Mouse (Mus musculus): Measurements from ENCODE around the gene Cdc20b. TPM values are rescaled to one million over a fixed set of nuclear protein-coding genes. Genes with fewer than 3 reads are reported as not detected.
A peak's percentile ranks its signal among the peaks of the same experiment; 100 is the strongest.

The Cdc20b gene
- polyA plus RNA-seq, 1 experiment, result not detected

GRCm38 (mm10) chr13:113031351-113031750, 3.6 kb upstream of the Cdc20b start:
- Histone ChIP-seq H3K4me1 (ENCODE audit: control insufficient read depth, insufficient read depth, insufficient read length, low read length) (peaks cover 7% of the 10 kb centered on the region), H3K36me3 (ENCODE audit: control insufficient read depth, insufficient read depth, low read length) (no peaks in the 10 kb centered on the region), H3K27me3 (ENCODE audit: control insufficient read depth, insufficient read depth, low read length) (peaks cover 34% of the 10 kb centered on the region), H3K27ac (ENCODE audit: insufficient read depth, low read depth, low read length) (no peak overlapping the region), H3K4me3 (ENCODE audit: low read depth, low read length) (no peak overlapping the region)
- TF ChIP-seq POLR2A (IDR thresholded peaks at IDR 0.05; ENCODE audit: low read depth, low read length) (no peak), CTCF (IDR thresholded peaks at IDR 0.05; ENCODE audit: extremely low read depth, insufficient read length, insufficient replicate concordance, low read depth, low read length) (no peak)
- 3% methylated on average over 7 of the region's 7 CpGs for WGBS

DNA sequence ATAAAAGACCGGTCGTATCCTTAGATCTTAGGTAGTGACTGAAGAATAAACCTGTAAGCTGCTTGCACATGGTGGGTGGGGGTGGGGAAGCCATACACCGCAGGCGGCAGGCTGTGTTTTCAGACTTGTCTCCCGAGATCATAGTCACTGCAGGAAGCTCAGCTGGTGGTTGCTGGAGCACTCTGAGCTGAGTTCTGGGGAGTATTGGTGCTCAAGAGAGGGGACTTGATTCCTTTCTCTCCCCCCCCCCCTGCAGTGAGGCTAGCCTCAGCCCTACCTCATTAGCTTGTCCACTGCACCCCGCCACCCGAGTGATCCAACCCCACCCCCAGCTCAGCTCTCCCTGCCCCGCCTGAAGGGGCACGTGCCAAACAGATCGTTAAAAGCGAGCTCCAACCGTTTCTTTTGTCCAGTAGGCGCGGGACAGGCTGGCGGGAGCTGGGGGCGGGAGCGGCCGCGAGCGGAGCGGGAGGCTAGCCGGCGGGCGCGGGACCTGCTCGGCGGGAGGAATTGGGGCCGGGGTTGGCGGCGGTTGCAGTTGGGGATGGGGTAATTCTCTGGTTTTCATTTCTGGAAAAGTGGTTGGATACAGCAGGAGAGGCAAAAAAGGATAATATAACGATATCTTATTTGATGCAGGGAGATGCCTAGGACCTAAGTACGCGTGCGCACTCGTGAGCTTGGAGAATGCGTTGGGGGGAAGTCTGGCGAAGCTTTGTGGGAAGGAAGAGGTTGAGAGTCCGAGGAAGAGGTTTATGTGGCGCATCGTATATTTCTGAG, 2.9 kb upstream of the Cdc20b start:
- TF ChIP-seq POLR2A (IDR thresholded peaks at IDR 0.05; ENCODE audit: low read depth, low read length) (no peak), CTCF (IDR thresholded peaks at IDR 0.05; ENCODE audit: extremely low read depth, insufficient read length, insufficient replicate concordance, low read depth, low read length) (no peak)
- Histone ChIP-seq H3K4me3 (ENCODE audit: low read depth, low read length) (peak overlapping the region; percentile 57), H3K27ac (ENCODE audit: insufficient read depth, low read depth, low read length) (no peak overlapping the region), H3K27me3 (ENCODE audit: control insufficient read depth, insufficient read depth, low read length) (peaks cover 34% of the 10 kb centered on the region), H3K36me3 (ENCODE audit: control insufficient read depth, insufficient read depth, low read length) (no peaks in the 10 kb centered on the region), H3K4me1 (ENCODE audit: control insufficient read depth, insufficient read depth, insufficient read length, low read length) (peaks cover 7% of the 10 kb centered on the region)
- under 1% methylated on average over 40 of the region's 40 CpGs for WGBS

GRCm38 (mm10) chr13:113032831-113033230, 2.1 kb upstream of the Cdc20b start:
- Histone ChIP-seq H3K4me1 (ENCODE audit: control insufficient read depth, insufficient read depth, insufficient read length, low read length) (peaks cover 7% of the 10 kb centered on the region), H3K36me3 (ENCODE audit: control insufficient read depth, insufficient read depth, low read length) (no peaks in the 10 kb centered on the region), H3K27me3 (ENCODE audit: control insufficient read depth, insufficient read depth, low read length) (peaks cover 34% of the 10 kb centered on the region), H3K27ac (ENCODE audit: insufficient read depth, low read depth, low read length) (no peak overlapping the region), H3K4me3 (ENCODE audit: low read depth, low read length) (no peak overlapping the region)
- TF ChIP-seq CTCF (IDR thresholded peaks at IDR 0.05; ENCODE audit: extremely low read depth, insufficient read length, insufficient replicate concordance, low read depth, low read length) (no peak), POLR2A (IDR thresholded peaks at IDR 0.05; ENCODE audit: low read depth, low read length) (no peak)

DNA sequence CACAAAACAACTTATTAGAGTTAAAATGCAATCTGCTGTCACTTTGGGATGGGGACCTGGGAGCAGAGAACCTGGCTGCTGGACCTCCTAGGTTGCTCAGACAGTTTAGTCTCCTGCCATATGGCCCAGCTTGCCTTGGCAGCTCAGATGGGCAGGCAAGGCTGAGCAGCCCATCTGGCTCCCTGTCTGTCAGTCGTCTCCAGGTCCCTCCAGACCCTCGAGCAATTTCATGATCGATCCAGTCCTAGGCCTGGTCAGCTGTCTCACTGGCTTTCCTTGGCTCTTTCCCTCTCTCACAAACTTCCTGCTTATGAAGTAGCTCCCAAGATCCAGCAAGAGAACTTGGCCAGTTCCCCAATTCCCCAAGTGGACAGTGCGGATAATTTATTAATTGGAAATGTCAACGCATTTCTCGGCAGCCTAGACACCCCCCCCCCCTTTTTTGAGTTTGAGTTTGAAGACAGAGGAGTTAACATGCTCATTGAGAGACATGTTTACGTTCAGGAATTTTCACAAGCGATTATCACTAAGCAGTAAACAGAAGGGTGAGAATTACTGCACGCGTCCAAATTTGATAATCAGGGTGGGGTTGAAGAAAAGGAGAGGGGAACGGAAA, 532 bp upstream of the Cdc20b start:
- H3K36me3 ChIP-seq (ENCODE audit: control insufficient read depth, insufficient read depth, low read length), result no peaks in the 10 kb centered on the region
- H3K27ac ChIP-seq (ENCODE audit: insufficient read depth, low read depth, low read length), result no peak overlapping the region
- TF ChIP-seq CTCF (IDR thresholded peaks at IDR 0.05; ENCODE audit: extremely low read depth, insufficient read length, insufficient replicate concordance, low read depth, low read length), result no peak
- no peak for TF ChIP-seq POLR2A (IDR thresholded peaks at IDR 0.05; ENCODE audit: low read depth, low read length)
- peaks cover 34% of the 10 kb centered on the region for H3K27me3 ChIP-seq (ENCODE audit: control insufficient read depth, insufficient read depth, low read length)
- H3K4me3 ChIP-seq (ENCODE audit: low read depth, low read length), result peak overlapping the region; percentile 65
- 7% methylated on average over 11 of the region's 11 CpGs for WGBS
- H3K4me1 ChIP-seq (ENCODE audit: control insufficient read depth, insufficient read depth, insufficient read length, low read length), result peaks cover 7% of the 10 kb centered on the region

DNA sequence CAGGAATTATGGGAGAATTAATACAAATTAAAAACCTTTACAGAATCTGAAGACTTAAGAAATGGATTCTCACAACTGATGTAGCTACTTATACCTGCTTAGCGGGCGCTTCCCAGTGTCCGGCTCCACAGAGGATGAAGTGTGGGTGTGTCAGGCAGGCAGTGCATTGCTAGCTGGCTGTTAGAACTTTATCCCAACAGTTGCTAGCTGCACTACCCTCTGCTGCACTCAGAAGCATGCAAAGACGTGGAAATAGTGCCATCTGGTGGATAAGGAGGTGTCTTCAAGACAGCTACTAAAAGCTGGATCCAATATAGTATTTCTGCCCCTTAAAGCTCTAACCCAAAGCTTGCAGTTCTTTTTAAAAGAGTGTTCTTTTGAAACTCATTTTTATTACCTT, 941 bp downstream of the Cdc20b start:
- no peaks in the 10 kb centered on the region for H3K36me3 ChIP-seq (ENCODE audit: control insufficient read depth, insufficient read depth, low read length)
- H3K27me3 ChIP-seq (ENCODE audit: control insufficient read depth, insufficient read depth, low read length), result peaks cover 34% of the 10 kb centered on the region
- H3K4me3 ChIP-seq (ENCODE audit: low read depth, low read length), result no peak overlapping the region
- H3K4me1 ChIP-seq (ENCODE audit: control insufficient read depth, insufficient read depth, insufficient read length, low read length), result peaks cover 7% of the 10 kb centered on the region
- no peak overlapping the region for H3K27ac ChIP-seq (ENCODE audit: insufficient read depth, low read depth, low read length)
- TF ChIP-seq POLR2A (IDR thresholded peaks at IDR 0.05; ENCODE audit: low read depth, low read length), result no peak
- peak; percentile 39; the same call in 1 of the 2 replicates for TF ChIP-seq CTCF (IDR thresholded peaks at IDR 0.05; ENCODE audit: extremely low read depth, insufficient read length, insufficient replicate concordance, low read depth, low read length)
- 0% methylated on average over 4 of the region's 4 CpGs for WGBS

DNA sequence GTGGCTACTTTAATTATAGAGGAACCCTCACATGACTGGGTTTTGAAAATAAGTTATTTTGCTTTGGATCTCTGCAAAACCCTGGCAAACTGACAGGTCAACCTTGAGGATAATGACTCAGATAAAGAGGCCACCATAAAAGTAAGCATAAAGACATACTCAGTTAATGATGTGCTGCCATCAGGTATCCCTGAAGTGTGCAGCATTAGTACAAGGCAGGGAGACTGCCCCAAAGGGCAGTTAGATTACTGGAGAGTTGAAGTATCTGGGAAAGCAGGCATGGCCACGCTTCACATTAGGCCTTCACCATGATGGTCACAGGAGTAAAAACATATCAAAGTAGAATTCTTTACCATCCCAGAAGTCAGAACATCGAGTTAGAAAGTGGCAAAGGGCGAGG, 10.0 kb downstream of the Cdc20b start:
- H3K4me1 ChIP-seq (ENCODE audit: control insufficient read depth, insufficient read depth, insufficient read length, low read length), result no peaks in the 10 kb centered on the region
- no peak overlapping the region for H3K4me3 ChIP-seq (ENCODE audit: low read depth, low read length)
- TF ChIP-seq CTCF (IDR thresholded peaks at IDR 0.05; ENCODE audit: extremely low read depth, insufficient read length, insufficient replicate concordance, low read depth, low read length) (no peak), POLR2A (IDR thresholded peaks at IDR 0.05; ENCODE audit: low read depth, low read length) (no peak)
- WGBS, result 48% methylated on average over 3 of the region's 3 CpGs
- peaks cover 8% of the 10 kb centered on the region for H3K27me3 ChIP-seq (ENCODE audit: control insufficient read depth, insufficient read depth, low read length)
- no peaks in the 10 kb centered on the region for H3K36me3 ChIP-seq (ENCODE audit: control insufficient read depth, insufficient read depth, low read length)
- no peak overlapping the region for H3K27ac ChIP-seq (ENCODE audit: insufficient read depth, low read depth, low read length)

DNA sequence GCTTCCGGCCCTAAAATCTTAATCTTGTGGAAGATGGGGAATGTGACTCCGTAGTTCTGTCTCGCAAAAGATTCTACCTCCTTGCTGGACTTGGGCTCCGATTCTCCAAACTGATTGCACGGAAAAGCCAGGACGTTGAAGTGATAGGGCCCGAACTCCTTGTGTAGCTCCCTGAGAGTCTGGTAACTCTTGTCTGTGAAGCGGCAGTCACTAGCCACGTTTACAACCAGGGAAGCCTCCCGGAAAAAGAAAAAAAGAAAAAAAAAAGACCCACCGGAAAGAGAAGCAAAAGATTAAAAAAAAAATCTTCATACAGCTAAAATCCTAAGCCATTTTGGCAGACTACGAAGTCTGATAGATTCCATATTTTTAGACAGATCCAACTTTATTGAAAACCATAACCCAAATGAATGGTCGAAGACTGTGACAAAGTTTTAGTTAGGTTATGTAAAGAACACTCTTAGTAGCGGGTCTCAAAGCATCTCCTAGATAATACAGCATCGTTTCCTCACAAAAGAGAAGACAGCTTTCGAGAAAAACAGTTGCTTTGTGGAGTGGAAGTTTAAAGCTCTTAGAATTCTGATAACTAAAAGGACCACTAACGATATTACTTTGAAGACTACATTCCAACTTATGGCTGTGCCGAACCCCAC, 10.7 kb downstream of the Cdc20b start:
- Histone ChIP-seq H3K4me3 (ENCODE audit: low read depth, low read length) (peak overlapping the region; percentile 46; the same call in 1 of the 2 replicates), H3K4me1 (ENCODE audit: control insufficient read depth, insufficient read depth, insufficient read length, low read length) (no peaks in the 10 kb centered on the region), H3K27ac (ENCODE audit: insufficient read depth, low read depth, low read length) (0 out of 2 replicates have a peak overlapping the region, but pooled peaks have one; percentile 49), H3K36me3 (ENCODE audit: control insufficient read depth, insufficient read depth, low read length) (no peaks in the 10 kb centered on the region), H3K27me3 (ENCODE audit: control insufficient read depth, insufficient read depth, low read length) (peaks cover 8% of the 10 kb centered on the region)
- 28% methylated on average over 18 of the region's 18 CpGs for WGBS
- TF ChIP-seq POLR2A (IDR thresholded peaks at IDR 0.05; ENCODE audit: low read depth, low read length) (no peak), CTCF (IDR thresholded peaks at IDR 0.05; ENCODE audit: extremely low read depth, insufficient read length, insufficient replicate concordance, low read depth, low read length) (no peak)
